Mouse (Mus musculus) neural tube, embryonic 15.5 days (tissue): ENCODE results near the gene Huwe1. TPM values are rescaled to one million over a fixed set of nuclear protein-coding genes. Genes with fewer than 3 reads are reported as not detected.

Experiments
- ATAC-seq: fragments of 200-750 bp; cut with Nextera tagmentation; 2 replicates; pipeline ENCODE4 v1.8.0; 2017; ENCODE audit warnings: mild to moderate bottlenecking, moderate TSS enrichment, moderate library complexity; ENCODE audit not compliant: low FRiP score
- H3K27ac ChIP-seq: fragments of 300-500 bp; sonication (generic); replicated peaks from 2 replicates; pipeline ENCODE4 v1.5.1; 2015; ENCODE audit warnings: mild to moderate bottlenecking, inconsistent platforms
- H3K27me3 ChIP-seq: fragments of 300-500 bp; sonication (generic); replicated peaks from 2 replicates; pipeline ENCODE4 v1.6.1; 2015; ENCODE audit warnings: inconsistent platforms
- H3K36me3 ChIP-seq: fragments of 300-500 bp; sonication (generic); 2 replicates; pipeline ENCODE4 v1.6.1; 2015; ENCODE audit warnings: inconsistent platforms
- H3K4me1 ChIP-seq: fragments of 300-500 bp; sonication (generic); 2 replicates; pipeline ENCODE4 v1.6.1; 2015; ENCODE audit warnings: inconsistent platforms
- H3K4me2 ChIP-seq: fragments of 300-500 bp; sonication (generic); 2 replicates; pipeline ENCODE4 v1.6.1; 2015; ENCODE audit warnings: inconsistent platforms, mild to moderate bottlenecking, moderate library complexity
- H3K4me3 ChIP-seq: fragments of 300-500 bp; sonication (generic); replicated peaks from 2 replicates; pipeline ENCODE4 v1.5.1; 2015; ENCODE audit warnings: mild to moderate bottlenecking, inconsistent platforms
- H3K9ac ChIP-seq: fragments of 300-500 bp; sonication (generic); replicated peaks from 2 replicates; pipeline ENCODE4 v1.6.1; 2015; ENCODE audit warnings: mild to moderate bottlenecking, inconsistent platforms
- H3K9me3 ChIP-seq: fragments of 300-500 bp; sonication (generic); replicated peaks from 2 replicates; pipeline ENCODE4 v1.6.1; 2016; ENCODE audit warnings: inconsistent platforms
- WGBS: fragments of 180-500 bp; shearing (Covaris S2); methylation state at CpG from one replicate; pipeline ENCODE4 v1.1.7; 2015; ENCODE audit warnings: mixed read lengths; 5-methylcytosine and 5-hydroxymethylcytosine counted together
- polyA plus RNA-seq: library from polyadenylated mRNA; unstranded; fragments of >200 nt; fragmentation: Nextera tagmentation; extraction: Ambion mirVana; gene quantifications from 2 replicates; pipeline ENCODE4 v1.2.1, GENCODE M21; 2015

The Huwe1 gene
- polyA plus RNA-seq, 1 experiment from 2014 or later: 50.9 TPM

DNA sequence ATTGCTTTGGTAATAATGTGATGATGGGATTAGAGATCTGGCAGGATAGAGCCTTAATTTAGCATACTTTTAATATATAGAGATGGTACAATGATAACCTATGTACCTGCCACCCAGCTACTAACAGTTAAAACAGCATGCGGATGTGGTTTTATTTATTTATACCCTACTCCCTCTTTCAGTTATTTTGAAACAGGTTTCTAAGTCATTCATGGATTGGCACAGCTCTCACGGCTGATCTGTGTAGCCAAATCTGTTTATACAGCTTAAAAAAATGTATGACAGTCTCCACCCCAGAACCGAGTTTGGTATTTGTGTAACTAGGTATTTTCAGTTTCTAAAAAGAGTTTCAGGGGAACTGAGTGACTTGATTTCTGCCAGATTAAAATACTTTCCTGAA lies 17.1 kb downstream of the Huwe1 start:
- WGBS: 87% methylated on average over 3 of the region's 3 CpGs
- no peak overlapping the region for H3K4me2 ChIP-seq
- no peaks in the 10 kb centered on the region for H3K27me3 ChIP-seq
- H3K9me3 ChIP-seq: no peaks in the 10 kb centered on the region
- no peaks in the 10 kb centered on the region for H3K36me3 ChIP-seq
- no peak for ATAC-seq
- no peaks in the 10 kb centered on the region for H3K4me1 ChIP-seq
- H3K4me3 ChIP-seq: no peak overlapping the region
- H3K27ac ChIP-seq: no peak overlapping the region
- H3K9ac ChIP-seq: no peak overlapping the region

DNA sequence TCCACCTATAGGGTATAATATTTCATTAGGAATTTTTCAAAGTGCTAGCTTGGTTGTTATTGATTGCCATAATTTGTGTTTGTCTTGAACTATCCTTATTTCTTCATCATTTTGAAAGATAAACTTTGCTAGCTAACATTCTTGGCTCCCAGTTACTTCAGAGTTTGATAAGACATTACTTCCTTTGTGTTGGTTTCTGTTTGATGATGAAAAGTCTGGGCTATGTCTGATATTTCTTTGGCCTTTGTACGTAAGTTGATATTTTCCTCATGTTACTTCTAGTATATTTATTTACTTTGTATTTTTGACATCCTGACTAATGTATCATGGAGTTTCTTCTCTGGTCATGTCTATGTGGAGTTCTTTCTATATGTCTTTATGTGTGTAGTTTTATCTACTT lies 28.4 kb downstream of the Huwe1 start:
- H3K4me3 ChIP-seq: no peak overlapping the region
- H3K4me2 ChIP-seq: no peak overlapping the region
- 90% methylated on average over 1 of the region's 1 CpGs for WGBS
- no peak overlapping the region for H3K9ac ChIP-seq
- H3K36me3 ChIP-seq: no peaks in the 10 kb centered on the region
- ATAC-seq: no peak
- no peak overlapping the region for H3K27ac ChIP-seq
- H3K4me1 ChIP-seq: no peaks in the 10 kb centered on the region
- H3K27me3 ChIP-seq: no peaks in the 10 kb centered on the region; the same call in 1 of the 2 replicates
- no peaks in the 10 kb centered on the region for H3K9me3 ChIP-seq

DNA sequence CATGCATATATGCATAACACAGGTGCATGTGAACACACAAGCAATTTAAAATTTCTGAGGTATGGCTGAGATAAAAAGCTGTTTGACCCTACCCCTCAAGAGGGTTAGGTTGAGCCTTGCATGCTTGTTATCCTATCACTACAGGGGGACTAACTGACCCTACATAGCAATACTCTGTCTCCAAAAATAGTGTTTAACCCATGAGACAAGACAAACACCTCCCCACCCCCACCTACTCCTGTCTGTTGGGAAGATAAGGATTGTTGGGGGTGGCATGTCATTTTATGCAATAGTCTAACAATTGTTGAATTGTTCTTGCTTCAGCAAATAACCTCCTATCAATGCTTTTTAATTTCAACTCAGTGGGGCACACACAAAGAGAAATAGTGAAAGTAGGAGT lies 30.7 kb downstream of the Huwe1 start:
- ATAC-seq: no peak
- Histone ChIP-seq H3K4me1 (no peaks in the 10 kb centered on the region), H3K27me3 (no peaks in the 10 kb centered on the region; the same call in 1 of the 2 replicates)

DNA sequence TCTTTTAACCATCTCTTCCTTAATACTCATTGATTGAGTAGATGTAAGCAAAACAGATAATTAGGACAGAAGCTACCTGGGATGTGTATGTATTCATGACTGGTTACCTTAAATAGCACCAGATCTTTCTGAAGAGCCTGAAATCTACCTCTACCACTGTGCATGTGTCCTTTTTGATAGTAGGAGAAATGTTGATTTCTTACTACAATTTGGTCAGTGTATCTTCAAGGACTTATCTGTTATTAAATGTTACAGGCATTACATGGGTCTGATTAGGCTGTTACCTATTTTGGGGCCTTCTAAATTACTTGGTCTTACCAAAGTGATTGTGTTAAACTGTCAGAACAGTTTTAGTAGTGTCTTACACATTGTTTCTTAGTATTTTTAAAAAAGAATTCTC lies 32.4 kb downstream of the Huwe1 start:
- H3K4me3 ChIP-seq: no peak overlapping the region
- no peak overlapping the region for H3K4me2 ChIP-seq
- no peaks in the 10 kb centered on the region for H3K36me3 ChIP-seq
- no peaks in the 10 kb centered on the region for H3K9me3 ChIP-seq
- no peaks in the 10 kb centered on the region for H3K4me1 ChIP-seq
- no peaks in the 10 kb centered on the region; the same call in 1 of the 2 replicates for H3K27me3 ChIP-seq
- no peak for ATAC-seq
- no peak overlapping the region for H3K9ac ChIP-seq
- H3K27ac ChIP-seq: no peak overlapping the region

More for the DNA sequence above, 30.7 kb downstream of the Huwe1 start:
- no peak overlapping the region for H3K9ac ChIP-seq
- no peaks in the 10 kb centered on the region for H3K9me3 ChIP-seq
- no peak overlapping the region for H3K4me3 ChIP-seq
- H3K27ac ChIP-seq: no peak overlapping the region
- no peaks in the 10 kb centered on the region for H3K36me3 ChIP-seq
- H3K4me2 ChIP-seq: no peak overlapping the region

DNA sequence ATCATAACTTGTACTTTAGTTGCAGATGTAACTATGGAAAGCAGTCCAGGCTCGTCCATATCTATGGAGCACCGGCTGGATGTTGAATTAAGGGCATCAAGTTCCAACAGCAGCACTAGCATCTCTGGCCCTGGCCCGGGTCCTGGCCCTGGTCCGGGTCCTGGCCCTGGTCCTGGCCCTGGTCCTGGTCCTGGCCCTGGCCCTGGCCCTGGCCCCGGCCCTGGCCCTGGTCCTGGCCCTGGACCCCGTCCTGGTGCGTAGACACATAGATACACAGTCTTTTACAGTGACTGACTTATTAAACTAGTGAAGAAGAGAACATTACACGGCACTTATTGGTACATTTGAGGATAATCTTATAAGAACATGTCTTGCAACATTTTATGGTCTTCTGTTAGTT lies 58.8 kb downstream of the Huwe1 start:
- no peak overlapping the region for H3K27ac ChIP-seq
- H3K4me3 ChIP-seq: no peak overlapping the region
- no peaks in the 10 kb centered on the region for H3K4me1 ChIP-seq
- 93% methylated on average over 8 of the region's 8 CpGs for WGBS
- H3K4me2 ChIP-seq: no peak overlapping the region
- ATAC-seq: no peak
- peaks cover 4% of the 10 kb centered on the region; the same call in 1 of the 2 replicates for H3K27me3 ChIP-seq
- H3K9me3 ChIP-seq: no peaks in the 10 kb centered on the region
- H3K9ac ChIP-seq: no peak overlapping the region
- peaks cover 11% of the 10 kb centered on the region for H3K36me3 ChIP-seq

DNA sequence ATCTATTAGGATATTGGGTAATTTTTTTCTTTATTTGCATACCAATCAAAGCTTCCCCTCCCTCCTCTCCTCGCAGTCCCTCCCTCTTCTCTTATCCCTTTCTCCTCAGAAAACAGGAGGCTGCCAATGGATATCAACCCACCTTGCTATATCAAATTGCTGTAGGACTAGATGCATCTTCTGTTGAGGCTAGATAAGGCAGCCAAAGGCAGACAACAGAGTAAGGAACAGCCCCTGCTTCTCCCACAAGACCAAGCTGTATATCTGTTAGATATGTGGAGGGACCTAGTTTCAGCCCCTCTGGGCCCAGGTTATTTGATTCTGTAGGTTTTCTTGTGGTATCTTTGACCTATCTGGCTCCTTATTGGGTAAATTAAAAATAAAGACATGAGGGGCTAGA lies 110.1 kb downstream of the Huwe1 start:
- H3K4me3 ChIP-seq: no peak overlapping the region
- H3K9me3 ChIP-seq: no peaks in the 10 kb centered on the region
- H3K4me2 ChIP-seq: no peak overlapping the region
- peaks cover 24% of the 10 kb centered on the region; the same call in 1 of the 2 replicates for H3K27me3 ChIP-seq
- WGBS: 85% methylated on average over 1 of the region's 1 CpGs
- H3K27ac ChIP-seq: no peak overlapping the region
- H3K9ac ChIP-seq: no peak overlapping the region
- H3K4me1 ChIP-seq: no peaks in the 10 kb centered on the region
- ATAC-seq: no peak
- H3K36me3 ChIP-seq: peaks cover 55% of the 10 kb centered on the region

DNA sequence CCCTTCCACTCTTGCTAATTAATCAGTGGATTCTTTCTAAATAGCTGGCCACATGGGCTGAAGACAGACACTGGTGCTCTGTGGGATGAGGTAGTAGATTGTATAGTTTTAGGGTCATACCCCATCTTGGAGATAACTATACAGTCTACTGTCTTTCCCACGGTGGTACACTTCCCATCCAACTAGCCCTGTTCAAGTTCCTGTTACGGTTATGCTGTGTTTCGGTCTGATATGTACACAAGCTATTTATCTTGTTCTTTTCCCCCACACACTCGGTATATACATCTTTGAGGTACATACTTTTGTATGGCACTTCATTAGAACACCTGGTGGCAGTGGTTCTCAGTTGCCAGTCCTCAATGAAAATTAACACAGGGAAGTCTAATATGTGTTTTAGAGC lies 111.7 kb downstream of the Huwe1 start:
- Histone ChIP-seq H3K27ac (no peak overlapping the region), H3K27me3 (peaks cover 25% of the 10 kb centered on the region; the same call in 1 of the 2 replicates)
- 91% methylated on average over 4 of the region's 4 CpGs for WGBS

DNA sequence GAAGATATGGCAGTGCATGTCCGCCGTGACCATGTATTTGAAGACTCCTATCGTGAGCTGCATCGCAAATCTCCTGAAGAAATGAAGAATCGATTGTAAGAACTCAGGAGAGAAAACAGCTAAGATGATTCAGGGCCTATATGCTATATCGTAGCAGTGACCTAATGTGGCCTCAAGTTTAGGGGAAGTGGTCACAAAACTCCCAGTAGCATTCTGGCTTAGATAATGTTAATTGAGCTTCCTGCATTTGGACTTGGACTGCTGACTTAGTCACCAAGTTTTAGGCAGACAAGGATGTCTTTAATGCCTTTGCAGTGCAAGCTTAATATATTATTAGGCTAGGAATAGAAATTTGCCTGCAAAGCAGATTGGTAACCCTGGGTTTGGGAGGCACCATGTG lies 128.8 kb downstream of the Huwe1 start:
- 95% methylated on average over 6 of the region's 6 CpGs for WGBS
- no peaks in the 10 kb centered on the region for H3K9me3 ChIP-seq
- no peak for ATAC-seq
- peaks cover 49% of the 10 kb centered on the region for H3K36me3 ChIP-seq
- H3K4me2 ChIP-seq: no peak overlapping the region
- no peaks in the 10 kb centered on the region for H3K4me1 ChIP-seq
- H3K9ac ChIP-seq: no peak overlapping the region
- H3K4me3 ChIP-seq: no peak overlapping the region
- no peak overlapping the region for H3K27ac ChIP-seq
- peaks cover 6% of the 10 kb centered on the region; the same call in 1 of the 2 replicates for H3K27me3 ChIP-seq

More for the DNA sequence above, 111.7 kb downstream of the Huwe1 start:
- Histone ChIP-seq H3K4me1 (no peaks in the 10 kb centered on the region), H3K9ac (no peak overlapping the region), H3K4me2 (no peak overlapping the region), H3K36me3 (peaks cover 49% of the 10 kb centered on the region), H3K4me3 (no peak overlapping the region), H3K9me3 (no peaks in the 10 kb centered on the region)
- ATAC-seq: no peak

DNA sequence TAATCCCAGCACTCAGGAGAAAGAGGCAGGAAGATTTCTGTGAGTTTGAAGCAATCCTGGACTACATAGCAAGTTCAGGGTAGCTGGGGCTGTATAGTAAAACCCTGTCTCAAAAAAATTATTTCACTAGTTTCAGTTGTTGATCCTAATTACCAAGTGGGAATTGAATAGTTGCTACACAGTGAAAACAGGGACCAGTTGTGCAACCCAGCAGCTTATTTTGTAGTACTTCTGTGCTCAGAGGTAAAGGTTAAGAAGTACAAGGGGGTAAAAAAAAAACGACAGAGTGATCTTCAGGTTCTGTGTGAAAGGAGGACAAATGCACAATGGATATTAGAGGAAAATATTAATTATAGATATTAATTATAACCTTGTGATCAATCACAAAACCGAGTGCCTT lies 138.2 kb downstream of the Huwe1 start:
- WGBS: 69% methylated on average over 2 of the region's 2 CpGs
- Histone ChIP-seq H3K4me2 (no peak overlapping the region), H3K9ac (no peak overlapping the region), H3K9me3 (no peaks in the 10 kb centered on the region), H3K4me3 (no peak overlapping the region), H3K36me3 (no peaks in the 10 kb centered on the region), H3K27ac (no peak overlapping the region), H3K27me3 (peaks cover 3% of the 10 kb centered on the region; the same call in 1 of the 2 replicates), H3K4me1 (no peaks in the 10 kb centered on the region)
- no peak for ATAC-seq

DNA sequence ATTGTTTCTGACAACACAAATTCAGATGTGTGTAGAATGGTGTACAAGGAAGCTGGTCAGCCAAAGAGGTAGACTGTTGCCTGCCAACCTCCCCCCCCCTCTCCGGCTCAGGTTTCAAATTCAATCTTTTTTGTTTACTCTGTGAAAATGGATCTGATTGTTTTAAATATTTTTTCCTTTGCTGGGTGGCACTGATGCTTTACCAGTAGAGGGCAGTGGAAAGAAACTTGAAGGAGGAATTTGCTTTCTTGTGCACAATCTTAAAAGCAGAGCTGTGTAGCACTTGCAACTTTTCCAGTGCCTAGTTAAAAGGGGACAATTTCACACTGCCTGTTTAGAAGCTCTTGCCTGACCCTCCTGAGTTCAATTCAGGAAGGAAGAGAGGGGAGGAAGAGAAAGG lies 146.4 kb downstream of the Huwe1 start:
- Histone ChIP-seq H3K4me2 (no peak overlapping the region), H3K36me3 (no peaks in the 10 kb centered on the region), H3K27me3 (no peaks in the 10 kb centered on the region), H3K4me3 (no peak overlapping the region), H3K9me3 (no peaks in the 10 kb centered on the region), H3K9ac (no peak overlapping the region), H3K4me1 (no peaks in the 10 kb centered on the region), H3K27ac (no peak overlapping the region)
- ATAC-seq: no peak
- WGBS: 80% methylated on average over 1 of the region's 1 CpGs

DNA sequence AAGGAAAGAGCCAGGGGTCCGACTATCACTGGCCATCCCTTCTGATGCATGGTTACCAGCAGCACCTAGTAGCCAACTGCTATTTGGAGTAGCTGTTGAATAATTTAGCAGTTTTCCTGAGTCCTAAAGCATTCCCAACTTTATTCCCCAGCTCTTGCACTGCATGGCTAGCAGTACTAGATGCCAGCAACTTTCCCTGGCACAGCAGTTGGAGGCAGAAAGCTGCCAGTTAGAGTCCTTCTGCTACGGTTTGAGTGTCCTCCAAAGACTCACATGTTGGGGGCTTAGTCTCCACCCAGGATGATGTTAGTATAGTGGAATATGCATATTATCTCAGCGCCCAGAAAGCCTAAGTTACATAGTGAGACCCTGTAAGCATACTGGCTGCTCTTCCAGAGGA lies 147.2 kb downstream of the Huwe1 start:
- Histone ChIP-seq H3K27ac (no peak overlapping the region), H3K27me3 (no peaks in the 10 kb centered on the region), H3K9ac (no peak overlapping the region), H3K36me3 (no peaks in the 10 kb centered on the region), H3K4me2 (no peak overlapping the region), H3K4me3 (no peak overlapping the region), H3K9me3 (no peaks in the 10 kb centered on the region), H3K4me1 (no peaks in the 10 kb centered on the region)
- WGBS: 73% methylated on average over 3 of the region's 3 CpGs
- no peak for ATAC-seq

DNA sequence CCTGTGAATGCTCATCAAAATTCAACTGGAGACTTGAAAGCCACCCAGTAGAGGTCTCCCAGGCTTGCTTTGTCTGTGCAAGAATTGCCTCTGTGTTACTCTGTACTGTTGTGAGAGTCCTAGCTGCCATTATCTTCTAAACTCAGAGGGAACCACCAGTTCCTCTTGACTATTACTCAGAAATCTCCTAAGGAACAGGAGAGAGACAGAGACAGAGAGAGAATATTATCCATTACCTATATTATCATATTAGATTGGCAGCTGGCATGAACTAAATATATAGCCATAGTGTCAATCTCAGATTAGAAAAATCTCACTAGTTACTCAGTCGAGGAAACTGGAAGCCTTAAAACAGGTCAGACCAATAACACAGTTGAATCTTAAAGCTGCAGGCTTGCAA lies 149.6 kb downstream of the Huwe1 start:
- H3K9ac ChIP-seq: no peak overlapping the region
- H3K27me3 ChIP-seq: no peaks in the 10 kb centered on the region
- no peaks in the 10 kb centered on the region for H3K9me3 ChIP-seq
- ATAC-seq: no peak
- no peak overlapping the region for H3K4me2 ChIP-seq
- H3K4me3 ChIP-seq: no peak overlapping the region
- no peaks in the 10 kb centered on the region for H3K36me3 ChIP-seq
- WGBS: 66% methylated on average over 1 of the region's 1 CpGs
- H3K4me1 ChIP-seq: no peaks in the 10 kb centered on the region
- H3K27ac ChIP-seq: no peak overlapping the region

DNA sequence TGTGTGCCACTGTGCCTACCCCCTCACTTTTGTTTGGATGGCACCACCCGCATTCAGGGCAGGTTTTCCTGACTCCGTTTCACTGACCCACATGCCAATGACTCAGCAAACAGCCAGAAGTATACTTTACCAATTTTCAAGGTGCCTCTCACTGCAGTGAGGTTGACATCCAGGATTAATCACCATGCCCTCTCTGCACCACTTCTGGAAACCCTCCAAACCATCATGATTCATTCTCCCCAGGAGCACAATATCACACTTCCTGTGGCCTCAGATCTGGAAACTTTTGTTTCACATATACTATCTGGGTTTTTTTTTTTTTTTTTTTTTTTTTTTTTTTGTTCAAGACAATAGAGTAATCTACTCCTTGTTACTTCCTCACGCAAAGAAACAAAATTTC lies 150.6 kb downstream of the Huwe1 start:
- no peaks in the 10 kb centered on the region for H3K36me3 ChIP-seq
- 84% methylated on average over 3 of the region's 3 CpGs for WGBS
- no peaks in the 10 kb centered on the region for H3K4me1 ChIP-seq
- H3K27me3 ChIP-seq: no peaks in the 10 kb centered on the region
- H3K27ac ChIP-seq: no peak overlapping the region
- no peaks in the 10 kb centered on the region for H3K9me3 ChIP-seq
- H3K9ac ChIP-seq: no peak overlapping the region
- ATAC-seq: no peak
- H3K4me2 ChIP-seq: no peak overlapping the region
- no peak overlapping the region for H3K4me3 ChIP-seq
